Mouse (Mus musculus): ENCODE measurements around the gene Rnf103. TPM values are rescaled to one million over a fixed set of nuclear protein-coding genes. Genes with fewer than 3 reads are reported as not detected.
"Not testable (repeated sequence)": the region's sequence is repeated elsewhere in the genome, so short reads cannot be mapped to it uniquely, and the experiment has no call there.

The Rnf103 gene
- total RNA-seq (2021) = 10 to 100 TPM; 20.5 to 22.9 TPM
- long read RNA-seq, experiment 1, transcript Rnf103-201 (4 exons, 3,264 nt) = major isoform, 36 of 40 reads
- long read RNA-seq, experiment 1, partial matches to known transcripts = 0 of 40 reads
- long read RNA-seq, experiment 1, other reads (novel, unspliced or antisense) = 4 of 40 reads
- long read RNA-seq, experiment 2, transcript Rnf103-201 (4 exons, 3,264 nt) = major isoform, 25 of 33 reads
- long read RNA-seq, experiment 2, partial matches to known transcripts = 2 of 33 reads
- long read RNA-seq, experiment 2, other reads (novel, unspliced or antisense) = 4 of 33 reads

GRCm38 (mm10) chr6:71493675-71494340 is at the start of gene Rnf103:
Rnf103 (plus strand) TSS chr6:71493894.
- DNase-seq = peak; percentile 95

GRCm38 (mm10) chr6:71444756-71445155 is 48.9 kb upstream of the Rnf103 start:
- no peak for DNase-seq

GRCm38 (mm10) chr6:71445560-71445959 is 48.1 kb upstream of the Rnf103 start:
- no peak for DNase-seq

- DNase-seq = no peak
These were observed 40.9 kb upstream of the Rnf103 start for GRCm38 (mm10) chr6:71452792-71453191.

GRCm38 (mm10) chr6:71453983-71454739 is 39.5 kb upstream of the Rnf103 start:
- not testable (repeated sequence) for DNase-seq

GRCm38 (mm10) chr6:71457956-71458608 is 35.6 kb upstream of the Rnf103 start:
- DNase-seq = no peak

GRCm38 (mm10) chr6:71465146-71465545 is 28.5 kb upstream of the Rnf103 start:
- no peak for DNase-seq

GRCm38 (mm10) chr6:71467766-71468165 is 25.9 kb upstream of the Rnf103 start:
- no peak for DNase-seq

GRCm38 (mm10) chr6:71469291-71469690 is 24.4 kb upstream of the Rnf103 start:
- no peak for DNase-seq

GRCm38 (mm10) chr6:71471830-71472520 is 21.7 kb upstream of the Rnf103 start:
- no peak for DNase-seq

GRCm38 (mm10) chr6:71472786-71473185 is 20.9 kb upstream of the Rnf103 start:
- no peak for DNase-seq

GRCm38 (mm10) chr6:71475604-71476003 is 18.1 kb upstream of the Rnf103 start:
- DNase-seq = no peak

- DNase-seq = no peak
These were observed 16.9 kb upstream of the Rnf103 start for GRCm38 (mm10) chr6:71476783-71477182.

GRCm38 (mm10) chr6:71478816-71479568 is 14.7 kb upstream of the Rnf103 start:
- not testable (repeated sequence) for DNase-seq

- DNase-seq = not testable (repeated sequence)
These were observed 14.1 kb upstream of the Rnf103 start for GRCm38 (mm10) chr6:71479588-71479987.

GRCm38 (mm10) chr6:71480136-71480535 is 13.6 kb upstream of the Rnf103 start:
- DNase-seq = no peak

- DNase-seq = no peak
These were observed 12.6 kb upstream of the Rnf103 start for GRCm38 (mm10) chr6:71481136-71481535.

- DNase-seq = no peak
These were observed 8.4 kb upstream of the Rnf103 start for GRCm38 (mm10) chr6:71485246-71485645.

- no peak for DNase-seq
These were observed 7.5 kb upstream of the Rnf103 start for GRCm38 (mm10) chr6:71486226-71486625.

- no peak for DNase-seq
These were observed 6.8 kb upstream of the Rnf103 start for GRCm38 (mm10) chr6:71486867-71487266.

- no peak for DNase-seq
These were observed 5.7 kb upstream of the Rnf103 start for GRCm38 (mm10) chr6:71487966-71488365.

All from gastrocnemius, postnatal 10 days (tissue).